Mouse (Mus musculus) brain, embryonic 14.5 days (tissue): ENCODE results near the gene Eif5b. TPM values are rescaled to one million over a fixed set of nuclear protein-coding genes. Genes with fewer than 3 reads are reported as not detected.
A peak's percentile ranks its signal among the peaks of the same experiment; 100 is the strongest.

Experiments
- DNase-seq: peaks from one replicate; pipeline ENCODE4 v3.0.0-alpha.2; 2011; ENCODE audit warnings: low read depth
- CTCF ChIP-seq: fragments of 200-500 bp; IDR thresholded peaks from 2 replicates; pipeline ENCODE4 v1.5.1; 2012; ENCODE audit warnings: inconsistent platforms, mild to moderate bottlenecking, moderate library complexity, borderline replicate concordance; ENCODE audit not compliant: insufficient read depth, insufficient read length; ENCODE audit errors: extremely low read depth
- POLR2A ChIP-seq: fragments of 200-500 bp; IDR thresholded peaks from 2 replicates; pipeline ENCODE4 v1.6.1; 2012; ENCODE audit warnings: mild to moderate bottlenecking, inconsistent platforms, borderline replicate concordance; ENCODE audit not compliant: poor library complexity, insufficient read depth, insufficient read length, severe bottlenecking; ENCODE audit errors: extremely low read depth
- polyA plus RNA-seq: library from polyadenylated mRNA; depleted of rRNA; stranded (reverse); fragments of >200 nt; gene quantifications from 2 replicates; pipeline ENCODE4 v1.2.3, GENCODE M21; 2012

The Eif5b gene
- polyA plus RNA-seq, 1 experiment = 28.0 TPM

DNA sequence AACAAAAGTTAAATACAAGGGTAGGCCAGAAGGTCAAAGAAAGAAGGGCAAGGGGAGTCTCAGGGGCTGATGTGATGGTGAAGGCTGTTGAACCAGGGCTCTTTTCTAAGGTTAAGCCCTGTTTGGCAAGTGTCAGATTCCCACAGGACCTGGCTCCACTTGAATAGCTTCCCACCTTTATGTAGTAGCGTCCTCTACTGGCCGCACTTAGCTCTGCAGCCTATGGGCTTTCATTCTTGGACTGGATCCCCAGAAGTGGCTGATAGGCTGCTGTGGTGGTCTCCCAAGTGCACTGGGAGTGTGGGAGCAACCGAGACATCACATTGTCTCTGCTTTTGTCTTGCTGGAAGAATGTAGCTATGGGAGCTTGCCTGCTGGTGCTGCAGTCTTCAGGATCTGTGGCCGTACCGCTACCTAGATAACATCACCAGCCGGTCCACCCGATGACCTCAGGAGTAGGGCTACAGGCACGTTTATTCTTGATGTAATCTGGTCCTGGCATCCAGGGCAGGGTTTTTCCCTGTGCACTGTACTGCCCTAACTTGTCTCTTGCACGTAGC, 12.0 kb upstream of the Eif5b start:
- DNase-seq = peak; percentile 33
- TF ChIP-seq POLR2A (no peak), CTCF (peak; percentile 53; the same call in 1 of the 2 replicates)

DNA sequence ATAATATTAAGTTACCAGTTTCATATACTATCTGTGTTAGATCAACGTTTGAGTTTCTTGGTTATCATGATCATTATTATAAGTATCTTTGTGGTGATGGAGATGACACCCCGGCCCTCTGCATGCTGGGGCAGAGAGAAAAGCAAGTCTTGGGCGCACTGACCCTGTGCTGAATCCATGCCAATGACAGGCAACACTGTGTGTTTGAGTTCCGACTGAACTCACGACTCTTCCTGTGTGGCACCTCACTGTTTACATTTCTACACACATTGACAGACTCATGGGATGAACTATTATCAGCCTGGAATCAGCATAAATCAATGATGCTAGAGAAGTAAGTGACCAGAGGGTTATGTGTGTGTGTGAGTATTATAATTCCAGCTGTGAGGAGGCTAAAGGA, 10.0 kb upstream of the Eif5b start:
- TF ChIP-seq CTCF (no peak), POLR2A (no peak)
- no peak for DNase-seq

DNA sequence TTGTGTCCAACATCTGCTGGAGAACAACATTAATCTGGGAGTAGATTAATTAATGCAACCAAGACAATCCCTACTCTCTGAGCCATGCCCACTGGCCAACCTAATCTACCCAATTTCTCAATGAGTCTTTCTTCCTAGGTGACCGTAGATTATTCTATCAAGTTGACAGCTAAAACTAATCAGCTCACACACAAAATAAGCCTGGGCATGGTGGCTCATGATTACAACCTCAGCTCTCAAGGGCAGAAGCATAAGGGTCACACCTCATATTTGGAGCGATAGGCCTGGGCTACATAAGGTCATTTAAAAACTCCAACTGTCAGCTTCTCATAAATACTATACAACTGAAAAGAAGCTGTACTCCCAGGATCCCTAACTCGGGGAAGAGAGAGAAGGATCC, 1.6 kb upstream of the Eif5b start:
- TF ChIP-seq POLR2A (no peak), CTCF (no peak)
- DNase-seq = no peak

DNA sequence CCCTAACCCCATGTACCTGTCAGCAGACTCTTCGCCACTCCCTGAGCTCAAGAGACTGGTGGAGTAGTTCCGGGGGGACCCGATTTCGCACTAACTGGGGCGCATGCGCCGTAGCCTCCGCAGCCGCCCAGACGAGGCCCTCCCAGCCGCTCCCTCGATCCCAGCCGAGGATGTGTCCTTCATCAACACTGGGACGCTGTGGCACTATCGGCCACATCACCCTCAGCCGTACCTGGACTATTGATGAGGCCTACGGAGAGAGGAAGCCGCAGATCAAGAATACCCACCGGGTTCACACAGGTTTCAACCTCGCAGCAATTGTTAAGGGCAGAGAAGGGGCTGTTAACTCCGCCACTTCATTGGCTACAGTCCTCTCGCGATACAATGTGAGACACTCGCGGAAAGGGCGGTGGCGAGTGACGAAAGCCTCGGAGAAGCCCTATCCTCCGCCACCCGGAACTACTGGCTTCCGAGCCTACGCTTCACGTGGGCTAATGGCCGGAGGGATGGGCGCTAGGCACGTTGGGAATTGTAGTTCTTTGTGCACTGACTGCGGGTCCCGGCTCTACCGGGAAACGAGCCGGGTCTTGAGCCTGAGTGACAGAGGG, 829 bp upstream of the Eif5b start:
- DNase-seq = peak; percentile 100
- TF ChIP-seq POLR2A = peak; percentile 33; the same call in 1 of the 2 replicates
- no peak for TF ChIP-seq CTCF

DNA sequence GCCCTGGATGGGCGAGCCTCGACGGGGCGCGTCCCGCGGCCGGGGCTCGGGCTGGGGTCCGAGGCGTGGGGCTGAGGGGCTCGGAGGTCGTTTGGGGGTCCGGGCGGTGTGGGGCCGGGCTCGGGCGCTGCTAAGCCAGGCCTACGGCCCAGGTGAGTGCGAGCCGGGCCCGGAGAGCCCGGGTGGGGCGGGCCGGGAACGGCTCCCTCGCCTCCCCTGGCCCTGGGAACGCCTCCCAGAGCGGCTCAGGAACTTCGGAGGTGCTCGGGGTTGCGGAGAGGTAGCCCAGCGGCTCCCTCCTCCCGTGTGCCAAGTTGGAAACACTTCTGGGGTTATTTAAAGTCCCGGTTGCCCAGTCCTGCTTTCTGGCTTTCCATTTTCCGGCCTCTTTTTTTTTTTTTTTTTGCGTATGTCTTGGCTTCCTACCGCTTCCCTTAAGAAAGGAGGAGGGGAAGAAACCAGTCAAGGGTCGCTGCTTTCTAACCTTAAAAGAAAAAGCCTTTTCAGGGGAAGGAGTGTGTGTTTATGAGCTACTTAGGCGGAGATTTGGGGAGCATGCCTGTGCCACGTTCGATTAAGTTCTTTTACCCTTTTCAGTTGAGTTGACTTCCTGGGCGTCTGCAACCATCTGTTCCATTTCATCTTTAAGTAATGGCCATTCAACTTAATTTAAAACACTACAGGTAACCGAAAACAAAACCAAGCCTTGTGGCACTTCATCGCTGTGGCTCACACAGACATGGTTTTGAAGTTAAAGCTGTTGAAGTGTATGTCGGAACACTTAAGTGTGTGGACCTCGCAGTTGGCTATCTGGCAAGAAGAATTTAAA, 775 bp downstream of the Eif5b start:
- TF ChIP-seq POLR2A = no peak
- no peak for TF ChIP-seq CTCF
- DNase-seq = peak; percentile 6

DNA sequence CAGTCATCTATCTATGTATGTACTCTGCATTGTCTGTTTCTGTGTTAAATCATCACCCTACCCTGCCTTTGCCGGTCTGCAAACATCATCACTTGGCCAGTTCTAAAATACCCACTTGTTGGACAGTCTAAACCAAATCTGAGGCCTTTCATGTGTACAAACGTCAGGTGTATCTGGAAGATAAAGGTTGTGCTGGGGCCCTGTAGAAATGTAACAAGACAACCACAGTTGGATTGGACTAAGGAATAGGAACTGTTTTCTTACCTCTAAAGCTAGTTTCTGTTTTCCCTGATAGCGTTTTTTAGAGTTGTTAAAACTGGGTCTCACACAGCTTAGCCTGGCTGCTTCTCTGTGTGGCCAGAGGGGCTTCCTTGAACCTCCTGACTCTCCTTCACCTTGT, 1.7 kb downstream of the Eif5b start:
- no peak for DNase-seq
- TF ChIP-seq POLR2A (no peak), CTCF (no peak)

DNA sequence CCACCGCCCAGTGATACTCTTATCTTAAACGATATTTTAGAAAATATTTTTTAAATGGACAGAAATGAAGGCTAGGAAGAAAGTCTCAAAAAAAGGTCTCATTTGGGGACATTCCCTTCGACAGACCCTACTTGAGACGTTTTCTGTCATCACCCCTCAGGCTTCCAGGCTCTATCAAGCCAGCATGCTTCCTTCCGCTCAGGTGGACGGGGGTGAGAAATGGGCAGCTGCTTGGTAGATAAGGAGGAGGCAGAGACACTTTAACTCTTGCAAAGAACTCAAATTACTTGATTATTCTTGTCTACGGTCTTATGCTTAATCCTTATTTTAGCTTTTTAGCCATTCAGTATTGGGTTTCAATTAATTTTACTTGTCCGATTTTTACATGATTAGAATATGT, 3.0 kb downstream of the Eif5b start:
- TF ChIP-seq CTCF = no peak
- TF ChIP-seq POLR2A = no peak
- DNase-seq = no peak

DNA sequence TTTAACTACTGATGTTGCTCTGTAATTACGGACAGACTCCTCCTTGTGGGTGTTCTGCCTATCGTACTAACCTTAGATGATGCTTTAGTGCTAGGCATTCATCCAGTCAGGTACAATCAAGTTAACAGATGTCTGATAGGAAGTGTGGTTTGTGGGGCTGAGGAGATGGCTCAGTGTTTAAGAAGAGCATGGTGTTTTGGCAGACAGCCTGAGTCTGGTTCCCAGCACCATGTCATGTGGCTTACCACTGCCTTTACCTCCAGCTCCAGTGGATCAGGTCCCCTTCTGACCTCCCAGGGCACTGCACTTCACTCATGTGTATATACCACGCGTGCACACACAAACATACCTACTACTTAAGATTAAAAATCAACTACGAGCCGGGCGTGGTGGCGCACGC, 4.1 kb downstream of the Eif5b start:
- TF ChIP-seq CTCF = no peak
- no peak for TF ChIP-seq POLR2A
- no peak for DNase-seq

DNA sequence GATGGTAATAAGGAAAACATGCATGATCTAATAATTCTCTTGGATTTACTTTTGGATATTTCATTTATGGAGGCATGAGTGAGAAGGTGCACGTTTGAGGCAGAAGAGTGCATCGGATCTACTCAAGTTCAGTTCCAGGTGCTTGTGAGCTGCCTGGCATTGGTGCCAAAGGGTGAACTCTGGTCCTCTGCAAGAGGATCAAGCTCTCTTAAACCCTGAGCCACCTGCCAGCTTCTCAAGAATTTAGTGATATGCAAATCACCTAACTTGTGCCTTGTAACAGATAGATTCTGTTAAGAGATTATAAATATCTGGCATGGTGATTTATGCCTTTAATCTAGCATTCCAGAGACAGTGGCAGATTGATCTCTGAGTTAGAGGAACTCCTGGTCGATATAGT, 5.2 kb downstream of the Eif5b start:
- TF ChIP-seq POLR2A = no peak
- no peak for TF ChIP-seq CTCF
- DNase-seq = no peak

DNA sequence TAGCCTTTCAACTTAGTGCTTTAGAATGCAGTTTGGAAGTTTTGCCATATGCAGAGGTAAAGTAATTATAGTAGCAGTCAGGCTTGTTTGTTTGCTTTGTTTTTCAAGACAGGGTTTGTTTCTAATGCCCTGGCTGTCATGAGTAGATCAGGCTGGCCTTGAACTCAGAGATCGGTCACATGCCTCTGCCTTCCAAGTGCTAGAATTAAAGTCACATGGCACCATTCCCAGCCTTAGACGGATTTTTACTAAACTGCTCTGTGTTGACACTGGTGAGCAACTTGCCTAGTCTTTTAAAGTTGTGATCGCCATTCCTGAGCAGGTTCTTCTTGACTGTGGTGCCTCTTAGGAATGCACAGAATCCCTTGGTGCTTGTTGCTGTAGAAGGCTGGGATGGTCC, 8.9 kb downstream of the Eif5b start:
- no peak for DNase-seq
- TF ChIP-seq CTCF (no peak), POLR2A (no peak)

DNA sequence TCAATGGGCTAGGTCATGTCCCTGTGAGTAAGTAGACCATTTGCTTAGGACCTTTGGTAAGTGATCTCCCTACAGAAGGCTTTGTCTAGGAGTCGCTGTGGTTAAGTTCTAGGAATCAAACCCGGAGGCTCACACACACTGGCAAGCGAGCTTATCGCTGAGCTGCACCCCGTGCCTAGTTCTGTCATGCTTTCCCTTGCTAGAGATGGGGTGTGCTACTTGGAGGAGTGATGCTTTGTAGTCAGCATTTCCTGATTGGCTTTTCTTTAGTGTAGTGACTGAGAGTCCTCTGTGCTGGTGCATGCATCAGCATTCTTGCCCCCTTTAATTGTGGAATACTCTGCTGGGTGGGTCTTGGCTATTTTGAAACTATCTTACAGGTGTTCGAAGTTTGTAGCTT, 13.8 kb downstream of the Eif5b start:
- TF ChIP-seq CTCF (no peak), POLR2A (no peak)
- no peak for DNase-seq
